Mouse (Mus musculus): ENCODE results near the gene Smok2a. TPM values are rescaled to one million over a fixed set of nuclear protein-coding genes. Genes with fewer than 3 reads are reported as not detected.
"Not testable (repeated sequence)": the region's sequence is repeated elsewhere in the genome, so short reads cannot be mapped to it uniquely, and the experiment has no call there.

Gene Smok2a
- polyA plus RNA-seq, 1 experiment from 2014 or later: not detected

- H3K36me3 ChIP-seq (ENCODE audit: control insufficient read depth, insufficient read depth, low read length); H3K27me3 ChIP-seq (ENCODE audit: control insufficient read depth, insufficient read depth, low read length); H3K4me1 ChIP-seq (ENCODE audit: control insufficient read depth, insufficient read depth, low read length); H3K9ac ChIP-seq (ENCODE audit: low read depth, low read length); ATAC-seq (replicated peaks; ENCODE audit: insufficient number of reproducible peaks, low FRiP score, low TSS enrichment); H3K27ac ChIP-seq (ENCODE audit: low read depth, low read length); H3K4me2 ChIP-seq; H3K4me3 ChIP-seq (ENCODE audit: low read depth, low read length): not testable (repeated sequence)
- peaks cover 29% of the 10 kb centered on the region for H3K9me3 ChIP-seq (replicated peaks; ENCODE audit: control insufficient read depth, low read length)
- 78% methylated on average over 6 of the region's 6 CpGs for WGBS (ENCODE audit: insufficient replicate concordance)
Measured at GRCm38 (mm10) chr17:13186541-13186940, 34.4 kb upstream of the Smok2a start.

- not testable (repeated sequence) for ATAC-seq (replicated peaks; ENCODE audit: insufficient number of reproducible peaks, low FRiP score, low TSS enrichment)
- H3K9me3 ChIP-seq (replicated peaks; ENCODE audit: control insufficient read depth, low read length): peaks cover 27% of the 10 kb centered on the region
- WGBS (ENCODE audit: insufficient replicate concordance): 52% methylated on average over 5 of the region's 6 CpGs
Measured at GRCm38 (mm10) chr17:13187621-13188020, 33.4 kb upstream of the Smok2a start.

GRCm38 (mm10) chr17:13188846-13189245, 32.1 kb upstream of the Smok2a start:
- H3K4me3 ChIP-seq (ENCODE audit: low read depth, low read length); H3K4me1 ChIP-seq (ENCODE audit: control insufficient read depth, insufficient read depth, low read length); H3K4me2 ChIP-seq; H3K27ac ChIP-seq (ENCODE audit: low read depth, low read length); H3K36me3 ChIP-seq (ENCODE audit: control insufficient read depth, insufficient read depth, low read length); ATAC-seq (replicated peaks; ENCODE audit: insufficient number of reproducible peaks, low FRiP score, low TSS enrichment); H3K9ac ChIP-seq (ENCODE audit: low read depth, low read length); H3K27me3 ChIP-seq (ENCODE audit: control insufficient read depth, insufficient read depth, low read length): not testable (repeated sequence)
- 77% methylated on average over 2 of the region's 2 CpGs for WGBS (ENCODE audit: insufficient replicate concordance)
- peaks cover 26% of the 10 kb centered on the region for H3K9me3 ChIP-seq (replicated peaks; ENCODE audit: control insufficient read depth, low read length)

More at GRCm38 (mm10) chr17:13187621-13188020, 33.4 kb upstream of the Smok2a start:
- H3K4me3 ChIP-seq (ENCODE audit: low read depth, low read length); H3K9ac ChIP-seq (ENCODE audit: low read depth, low read length); H3K4me2 ChIP-seq; H3K36me3 ChIP-seq (ENCODE audit: control insufficient read depth, insufficient read depth, low read length); H3K27me3 ChIP-seq (ENCODE audit: control insufficient read depth, insufficient read depth, low read length); H3K4me1 ChIP-seq (ENCODE audit: control insufficient read depth, insufficient read depth, low read length); H3K27ac ChIP-seq (ENCODE audit: low read depth, low read length): not testable (repeated sequence)

- WGBS (ENCODE audit: insufficient replicate concordance): 70% methylated on average over 10 of the region's 10 CpGs
- H3K27ac ChIP-seq (ENCODE audit: low read depth, low read length); H3K36me3 ChIP-seq (ENCODE audit: control insufficient read depth, insufficient read depth, low read length); H3K4me3 ChIP-seq (ENCODE audit: low read depth, low read length); H3K27me3 ChIP-seq (ENCODE audit: control insufficient read depth, insufficient read depth, low read length); H3K4me1 ChIP-seq (ENCODE audit: control insufficient read depth, insufficient read depth, low read length); ATAC-seq (replicated peaks; ENCODE audit: insufficient number of reproducible peaks, low FRiP score, low TSS enrichment); H3K4me2 ChIP-seq; H3K9ac ChIP-seq (ENCODE audit: low read depth, low read length): not testable (repeated sequence)
- H3K9me3 ChIP-seq (replicated peaks; ENCODE audit: control insufficient read depth, low read length): peaks cover 32% of the 10 kb centered on the region
Measured at GRCm38 (mm10) chr17:13190836-13191583, 30.0 kb upstream of the Smok2a start.

- H3K9me3 ChIP-seq (replicated peaks; ENCODE audit: control insufficient read depth, low read length): peaks cover 35% of the 10 kb centered on the region
- 0 out of 2 replicates have a peak, but pooled peaks have one; percentile 5 for ATAC-seq (replicated peaks; ENCODE audit: insufficient number of reproducible peaks, low FRiP score, low TSS enrichment)
Measured at GRCm38 (mm10) chr17:13196486-13196885, 24.5 kb upstream of the Smok2a start.

GRCm38 (mm10) chr17:13198812-13199211, 22.2 kb upstream of the Smok2a start:
- not testable (repeated sequence) for H3K36me3 ChIP-seq (ENCODE audit: control insufficient read depth, insufficient read depth, low read length); H3K27me3 ChIP-seq (ENCODE audit: control insufficient read depth, insufficient read depth, low read length); H3K4me1 ChIP-seq (ENCODE audit: control insufficient read depth, insufficient read depth, low read length); H3K27ac ChIP-seq (ENCODE audit: low read depth, low read length); H3K9ac ChIP-seq (ENCODE audit: low read depth, low read length); ATAC-seq (replicated peaks; ENCODE audit: insufficient number of reproducible peaks, low FRiP score, low TSS enrichment); H3K4me2 ChIP-seq; H3K4me3 ChIP-seq (ENCODE audit: low read depth, low read length)
- 78% methylated on average over 2 of the region's 2 CpGs for WGBS (ENCODE audit: insufficient replicate concordance)
- H3K9me3 ChIP-seq (replicated peaks; ENCODE audit: control insufficient read depth, low read length): peaks cover 30% of the 10 kb centered on the region

More at GRCm38 (mm10) chr17:13196486-13196885, 24.5 kb upstream of the Smok2a start:
- H3K9ac ChIP-seq (ENCODE audit: low read depth, low read length); H3K27ac ChIP-seq (ENCODE audit: low read depth, low read length); H3K4me1 ChIP-seq (ENCODE audit: control insufficient read depth, insufficient read depth, low read length); H3K4me3 ChIP-seq (ENCODE audit: low read depth, low read length); H3K27me3 ChIP-seq (ENCODE audit: control insufficient read depth, insufficient read depth, low read length); H3K4me2 ChIP-seq; H3K36me3 ChIP-seq (ENCODE audit: control insufficient read depth, insufficient read depth, low read length): not testable (repeated sequence)
- WGBS (ENCODE audit: insufficient replicate concordance): 58% methylated on average over 4 of the region's 4 CpGs

GRCm38 (mm10) chr17:13199880-13200409, 21.0 kb upstream of the Smok2a start:
- H3K36me3 ChIP-seq (ENCODE audit: control insufficient read depth, insufficient read depth, low read length); H3K27ac ChIP-seq (ENCODE audit: low read depth, low read length); ATAC-seq (replicated peaks; ENCODE audit: insufficient number of reproducible peaks, low FRiP score, low TSS enrichment); H3K4me3 ChIP-seq (ENCODE audit: low read depth, low read length); H3K4me2 ChIP-seq; H3K4me1 ChIP-seq (ENCODE audit: control insufficient read depth, insufficient read depth, low read length); H3K9ac ChIP-seq (ENCODE audit: low read depth, low read length); H3K27me3 ChIP-seq (ENCODE audit: control insufficient read depth, insufficient read depth, low read length): not testable (repeated sequence)
- 73% methylated on average over 8 of the region's 9 CpGs for WGBS (ENCODE audit: insufficient replicate concordance)
- H3K9me3 ChIP-seq (replicated peaks; ENCODE audit: control insufficient read depth, low read length): peaks cover 30% of the 10 kb centered on the region

- 80% methylated on average over 4 of the region's 4 CpGs for WGBS (ENCODE audit: insufficient replicate concordance)
- H3K27ac ChIP-seq (ENCODE audit: low read depth, low read length); H3K36me3 ChIP-seq (ENCODE audit: control insufficient read depth, insufficient read depth, low read length); H3K9ac ChIP-seq (ENCODE audit: low read depth, low read length); H3K4me2 ChIP-seq; H3K4me1 ChIP-seq (ENCODE audit: control insufficient read depth, insufficient read depth, low read length); H3K4me3 ChIP-seq (ENCODE audit: low read depth, low read length); H3K27me3 ChIP-seq (ENCODE audit: control insufficient read depth, insufficient read depth, low read length); ATAC-seq (replicated peaks; ENCODE audit: insufficient number of reproducible peaks, low FRiP score, low TSS enrichment): not testable (repeated sequence)
- peaks cover 23% of the 10 kb centered on the region for H3K9me3 ChIP-seq (replicated peaks; ENCODE audit: control insufficient read depth, low read length)
Measured at GRCm38 (mm10) chr17:13201551-13201950, 19.4 kb upstream of the Smok2a start.

Measured in heart, embryonic 11.5 days (tissue).